Comparison of ENCODE assay signal across 8 mouse cellular contexts in genomic region chr14:16447587-16447986, GRCm38 (mm10).
DNase-seq lines count a peak whose midpoint lies in the region; ATAC-seq and TF ChIP-seq lines count a peak whose summit lies in the region.

No protein-coding gene starts in this region.

- ATAC-seq in granulocyte monocyte progenitor cell, adult 5-6 weeks (replicated peaks; ENCODE audit: poor library complexity, severe bottlenecking): peak; percentile 98
- no peak for ATAC-seq in frontal cortex, adult (ENCODE audit: low TSS enrichment)

- no peaks in the 10 kb centered on the region for H3K27me3 ChIP-seq in kidney, adult 2 months (replicated peaks; ENCODE audit: control insufficient read depth, insufficient read depth, low read length)

- no peak overlapping the region for H3K27ac ChIP-seq in kidney, adult 2 months (ENCODE audit: insufficient read depth, low read depth, low read length)

- no peaks in the 10 kb centered on the region for H3K36me3 ChIP-seq in kidney, adult 2 months (ENCODE audit: control insufficient read depth, insufficient read depth, low read length)

- TF ChIP-seq POLR2A in kidney, adult 2 months (IDR thresholded peaks at IDR 0.05; ENCODE audit: low read depth, low read length): no peak

- TF ChIP-seq CTCF in kidney, adult 2 months (conservative IDR thresholded peaks at IDR 0.05; ENCODE audit: insufficient read depth, insufficient read length, low read depth, low read length): 0 out of 2 replicates have a peak, but pooled peaks have one; percentile 23

- DNase-seq in kidney, adult 2 months: no peak
- DNase-seq in kidney, postnatal 14 days: no peak
- DNase-seq in R1 (ENCODE audit: low read depth, low spot score): peak; percentile 63
- peak; percentile 39 for DNase-seq in lung, postnatal 10 days
- DNase-seq in right cerebral cortex, postnatal 36 days (ENCODE audit: low spot score in 2 of 2): no peak
- no peak for DNase-seq in layer of hippocampus, postnatal 25 days (ENCODE audit: extremely low spot score in 1 of 2, low spot score in 1 of 2)

- H3K4me3 ChIP-seq in kidney, adult 2 months (ENCODE audit: insufficient read depth, low read depth, low read length): no peak overlapping the region

- 0 out of 2 replicates have a peak, but pooled peaks cover 4% of the 10 kb centered on the region for H3K4me1 ChIP-seq in kidney, adult 2 months (ENCODE audit: control insufficient read depth, insufficient read depth, low read length)

- 55% methylated on average over 3 of the region's 3 CpGs for WGBS in kidney, adult 2 months

Comparison
In these comparisons a context has a peak if more than half of its experiments do, and no peak if none do; other contexts are left out.
1. DNase-seq: peak in R1 (single experiment) and lung, postnatal 10 days (single experiment); none in kidney, adult 2 months (single experiment), kidney, postnatal 14 days (single experiment), right cerebral cortex, postnatal 36 days (0 of 2) and layer of hippocampus, postnatal 25 days (0 of 2).